Mouse (Mus musculus): ENCODE measurements around the gene Ctdnep1. TPM values are rescaled to one million over a fixed set of nuclear protein-coding genes. Genes with fewer than 3 reads are reported as not detected.

Ctdnep1 gene
- polyA plus RNA-seq, 1 experiment from 2014 or later, result 30.9 TPM

- 0 out of 2 replicates have a peak overlapping the region, but pooled peaks have one; percentile 22 for H3K9ac ChIP-seq
Measured at GRCm38 (mm10) chr11:69938401-69938979, 42.5 kb upstream of the Ctdnep1 start.

DNA sequence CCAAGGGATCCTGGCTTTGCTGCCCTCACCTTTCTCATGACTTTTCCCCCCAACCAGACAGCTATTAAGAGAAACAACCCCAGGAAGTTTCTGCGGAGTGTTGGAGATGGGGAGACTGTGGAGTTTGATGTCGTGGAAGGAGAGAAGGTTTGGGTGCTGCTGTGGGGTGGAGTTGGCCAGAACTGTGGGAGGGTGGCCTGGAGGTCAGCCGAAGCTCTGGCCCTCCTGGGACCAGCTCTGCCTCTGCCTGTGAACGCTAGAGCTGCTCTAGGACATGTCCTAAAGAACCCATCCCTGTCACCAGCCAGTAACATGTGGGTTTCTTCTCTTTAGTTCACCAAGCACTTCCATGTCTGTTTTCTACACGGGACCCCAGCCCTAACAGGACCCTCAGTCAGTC, 41.8 kb upstream of the Ctdnep1 start:
- H3K27me3 ChIP-seq, result peaks cover 20% of the 10 kb centered on the region
- no peak overlapping the region for H3K27ac ChIP-seq
- WGBS, result 60% methylated on average over 5 of the region's 5 CpGs
- H3K4me1 ChIP-seq, result peaks cover 34% of the 10 kb centered on the region
- no peaks in the 10 kb centered on the region for H3K9me3 ChIP-seq
- no peak overlapping the region for H3K4me3 ChIP-seq
- no peak for ATAC-seq (ENCODE audit: insufficient number of reproducible peaks, insufficient read depth, low FRiP score, low TSS enrichment, low read depth)
- H3K9ac ChIP-seq, result no peak overlapping the region
- H3K36me3 ChIP-seq, result peaks cover 23% of the 10 kb centered on the region
- H3K4me2 ChIP-seq, result no peak overlapping the region

More at GRCm38 (mm10) chr11:69938401-69938979, 42.5 kb upstream of the Ctdnep1 start:
- H3K4me1 ChIP-seq, result peaks cover 37% of the 10 kb centered on the region
- 0 out of 2 replicates have a peak overlapping the region, but pooled peaks have one; percentile 5 for H3K27ac ChIP-seq
- H3K36me3 ChIP-seq, result peaks cover 16% of the 10 kb centered on the region
- WGBS, result 19% methylated on average over 9 of the region's 9 CpGs
- H3K9me3 ChIP-seq, result no peaks in the 10 kb centered on the region
- peaks cover 20% of the 10 kb centered on the region for H3K27me3 ChIP-seq
- H3K4me3 ChIP-seq, result no peak overlapping the region
- no peak overlapping the region for H3K4me2 ChIP-seq
- no peak for ATAC-seq (ENCODE audit: insufficient number of reproducible peaks, insufficient read depth, low FRiP score, low TSS enrichment, low read depth)

DNA sequence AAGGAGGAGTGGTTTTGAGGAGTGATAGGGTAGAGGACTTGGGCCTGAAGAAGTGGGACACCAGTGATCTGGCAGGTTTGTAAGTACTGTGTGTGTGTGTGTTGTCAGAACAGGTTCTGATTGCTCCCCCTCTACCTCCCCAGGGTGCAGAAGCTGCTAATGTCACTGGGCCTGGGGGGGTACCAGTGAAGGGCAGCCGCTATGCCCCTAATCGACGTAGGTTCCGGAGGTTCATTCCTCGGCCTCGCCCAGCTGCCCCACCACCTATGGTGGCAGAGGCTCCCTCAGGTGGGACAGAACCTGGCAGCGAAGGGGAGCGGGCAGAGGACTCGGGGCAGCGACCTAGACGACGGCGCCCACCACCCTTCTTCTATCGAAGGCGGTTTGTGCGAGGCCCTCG, 41.2 kb upstream of the Ctdnep1 start:
- H3K27me3 ChIP-seq, result peaks cover 20% of the 10 kb centered on the region
- H3K27ac ChIP-seq, result no peak overlapping the region
- no peaks in the 10 kb centered on the region for H3K9me3 ChIP-seq
- peaks cover 29% of the 10 kb centered on the region for H3K4me1 ChIP-seq
- H3K9ac ChIP-seq, result no peak overlapping the region
- no peak for ATAC-seq (ENCODE audit: insufficient number of reproducible peaks, insufficient read depth, low FRiP score, low TSS enrichment, low read depth)
- H3K36me3 ChIP-seq, result peaks cover 29% of the 10 kb centered on the region
- 90% methylated on average over 17 of the region's 17 CpGs for WGBS
- H3K4me2 ChIP-seq, result no peak overlapping the region
- H3K4me3 ChIP-seq, result no peak overlapping the region

GRCm38 (mm10) chr11:69940962-69941361, 40.0 kb upstream of the Ctdnep1 start:
- no peak for ATAC-seq (ENCODE audit: insufficient number of reproducible peaks, insufficient read depth, low FRiP score, low TSS enrichment, low read depth)
- H3K4me1 ChIP-seq, result peaks cover 37% of the 10 kb centered on the region
- WGBS, result 84% methylated on average over 4 of the region's 4 CpGs
- no peak overlapping the region for H3K9ac ChIP-seq
- no peak overlapping the region for H3K4me2 ChIP-seq
- peaks cover 41% of the 10 kb centered on the region for H3K36me3 ChIP-seq
- no peaks in the 10 kb centered on the region for H3K9me3 ChIP-seq
- H3K27ac ChIP-seq, result no peak overlapping the region
- H3K4me3 ChIP-seq, result no peak overlapping the region
- H3K27me3 ChIP-seq, result peaks cover 20% of the 10 kb centered on the region

DNA sequence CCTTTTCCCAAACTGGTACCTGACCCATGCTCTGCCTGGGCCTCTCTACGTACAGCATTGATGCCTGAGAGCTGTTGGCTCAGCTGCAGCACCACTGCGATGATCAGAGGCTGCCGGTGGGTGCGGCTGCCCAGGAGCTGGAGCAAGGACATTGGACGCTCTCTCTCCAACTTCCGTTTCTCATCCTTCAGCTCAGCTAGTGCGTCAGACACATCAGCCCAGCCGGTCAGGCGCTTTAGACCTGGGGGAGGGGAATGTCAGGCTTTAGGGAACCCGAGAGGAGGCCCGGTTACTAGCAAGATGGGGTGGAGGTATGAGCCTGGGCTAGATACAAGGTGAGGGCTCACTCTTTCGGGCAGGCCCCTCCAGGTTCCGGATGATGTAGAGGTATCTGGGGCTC, 35.7 kb upstream of the Ctdnep1 start:
- H3K4me2 ChIP-seq, result no peak overlapping the region
- no peaks in the 10 kb centered on the region for H3K27me3 ChIP-seq
- H3K36me3 ChIP-seq, result peaks cover 44% of the 10 kb centered on the region
- peak overlapping the region; percentile 21; the same call in 1 of the 2 replicates for H3K9ac ChIP-seq
- H3K27ac ChIP-seq, result no peak overlapping the region
- no peaks in the 10 kb centered on the region for H3K9me3 ChIP-seq
- H3K4me1 ChIP-seq, result peaks cover 29% of the 10 kb centered on the region
- H3K4me3 ChIP-seq, result 0 out of 2 replicates have a peak overlapping the region, but pooled peaks have one; percentile 1
- no peak for ATAC-seq (ENCODE audit: insufficient number of reproducible peaks, insufficient read depth, low FRiP score, low TSS enrichment, low read depth)
- 78% methylated on average over 13 of the region's 13 CpGs for WGBS

GRCm38 (mm10) chr11:69945997-69946891, 34.7 kb upstream of the Ctdnep1 start:
- peaks cover 29% of the 10 kb centered on the region for H3K4me1 ChIP-seq
- no peaks in the 10 kb centered on the region for H3K9me3 ChIP-seq
- 85% methylated on average over 18 of the region's 18 CpGs for WGBS
- H3K9ac ChIP-seq, result peak overlapping the region; percentile 70
- no peak for ATAC-seq (ENCODE audit: insufficient number of reproducible peaks, insufficient read depth, low FRiP score, low TSS enrichment, low read depth)
- peak overlapping the region; percentile 92; the same call in 1 of the 2 replicates for H3K27ac ChIP-seq
- H3K27me3 ChIP-seq, result no peaks in the 10 kb centered on the region
- peaks cover 44% of the 10 kb centered on the region for H3K36me3 ChIP-seq
- H3K4me3 ChIP-seq, result peak overlapping the region; percentile 54
- peak overlapping the region; percentile 71 for H3K4me2 ChIP-seq

DNA sequence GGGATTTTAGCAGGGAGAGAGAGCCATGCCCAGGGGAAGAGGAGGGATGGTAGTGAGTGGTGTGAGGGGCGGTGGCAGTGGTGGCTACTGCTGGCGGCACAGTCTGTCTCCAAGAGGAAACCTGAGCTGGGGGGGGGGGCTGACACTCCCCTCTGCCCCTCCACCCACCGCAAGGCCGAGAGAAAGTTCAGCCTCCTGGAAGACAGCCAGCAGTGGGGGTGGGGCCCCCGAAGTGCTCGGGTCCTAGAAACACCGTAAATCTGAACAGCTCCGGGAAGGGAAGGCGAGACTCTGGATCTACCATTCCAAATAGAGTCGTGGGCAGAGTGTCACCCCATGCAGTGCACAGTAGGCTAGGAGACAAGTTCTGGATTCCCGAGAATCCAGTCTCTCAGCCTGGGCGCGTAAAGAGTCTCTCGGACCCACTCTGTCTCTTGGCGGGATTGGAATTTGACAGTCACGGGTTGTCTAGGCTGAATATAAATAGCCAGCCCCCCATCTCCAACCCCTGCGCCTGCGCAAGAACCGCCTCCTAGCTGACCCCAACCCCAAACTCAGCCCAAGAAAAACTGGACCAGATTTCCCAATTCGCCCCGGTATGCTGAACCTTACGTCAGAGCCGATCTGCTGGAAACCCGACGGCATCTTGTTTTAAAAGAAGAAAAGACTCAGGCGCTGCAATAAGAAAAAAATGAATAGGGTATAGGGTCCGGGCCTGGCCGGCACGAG, 33.5 kb upstream of the Ctdnep1 start:
- Histone ChIP-seq H3K27me3 (no peaks in the 10 kb centered on the region), H3K9ac (peak overlapping the region; percentile 70), H3K9me3 (no peaks in the 10 kb centered on the region), H3K4me3 (peak overlapping the region; percentile 54), H3K36me3 (peaks cover 38% of the 10 kb centered on the region), H3K27ac (peak overlapping the region; percentile 92), H3K4me2 (peak overlapping the region; percentile 71), H3K4me1 (peaks cover 29% of the 10 kb centered on the region)
- WGBS, result under 1% methylated on average over 29 of the region's 29 CpGs
- peak; percentile 21; the same call in 1 of the 2 replicates for ATAC-seq (ENCODE audit: insufficient number of reproducible peaks, insufficient read depth, low FRiP score, low TSS enrichment, low read depth)

DNA sequence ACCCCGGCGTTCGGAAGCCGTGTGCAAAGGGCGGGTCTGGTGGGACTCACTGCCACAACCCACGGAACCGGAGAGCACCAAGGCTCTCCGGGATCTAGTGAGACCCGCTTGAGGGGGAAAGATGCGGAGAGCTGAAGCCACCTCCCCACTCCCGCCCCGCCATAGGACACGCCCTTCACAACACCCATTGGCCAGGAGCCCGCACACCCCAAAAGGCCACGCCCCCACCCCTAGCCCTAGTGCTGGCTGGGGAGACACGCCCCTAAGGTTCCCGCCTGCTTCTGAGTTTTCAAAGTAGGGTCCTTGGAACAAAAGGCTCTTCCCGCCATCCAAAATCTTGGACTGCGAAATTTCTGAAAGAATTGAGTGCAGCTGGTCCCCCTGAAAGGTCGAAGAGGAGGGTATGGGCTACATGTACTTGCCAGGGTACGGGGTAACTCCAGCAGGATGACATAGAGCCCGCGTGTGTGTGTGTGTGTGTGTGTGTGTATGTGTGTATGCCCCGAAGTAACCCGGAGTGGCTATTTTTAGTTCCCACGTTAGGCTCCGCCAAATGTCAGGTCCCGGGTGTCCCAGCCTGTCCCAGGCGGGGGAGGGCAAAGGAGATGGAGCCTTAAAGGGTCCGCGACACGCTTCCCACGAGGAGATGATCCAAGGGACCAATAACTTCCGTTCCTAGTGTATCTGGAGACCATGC, 32.7 kb upstream of the Ctdnep1 start, which contains the start of gene Slc2a4:
Gene Slc2a4, minus strand, starts transcription at position 123 of the 697 bp plus-strand sequence.
- Histone ChIP-seq H3K4me1 (peaks cover 29% of the 10 kb centered on the region), H3K4me3 (peak within 1 kb of the TSS; percentile 54), H3K4me2 (peak within 1 kb of the TSS; percentile 71), H3K9ac (peak within 1 kb of the TSS; percentile 70), H3K27ac (peak within 1 kb of the TSS; percentile 92), H3K27me3 (no peaks in the 10 kb centered on the region), H3K9me3 (no peaks in the 10 kb centered on the region), H3K36me3 (peaks cover 31% of the 10 kb centered on the region)
- under 1% methylated on average over 34 of the region's 34 CpGs for WGBS
- peak; percentile 90 for ATAC-seq (ENCODE audit: insufficient number of reproducible peaks, insufficient read depth, low FRiP score, low TSS enrichment, low read depth)

DNA sequence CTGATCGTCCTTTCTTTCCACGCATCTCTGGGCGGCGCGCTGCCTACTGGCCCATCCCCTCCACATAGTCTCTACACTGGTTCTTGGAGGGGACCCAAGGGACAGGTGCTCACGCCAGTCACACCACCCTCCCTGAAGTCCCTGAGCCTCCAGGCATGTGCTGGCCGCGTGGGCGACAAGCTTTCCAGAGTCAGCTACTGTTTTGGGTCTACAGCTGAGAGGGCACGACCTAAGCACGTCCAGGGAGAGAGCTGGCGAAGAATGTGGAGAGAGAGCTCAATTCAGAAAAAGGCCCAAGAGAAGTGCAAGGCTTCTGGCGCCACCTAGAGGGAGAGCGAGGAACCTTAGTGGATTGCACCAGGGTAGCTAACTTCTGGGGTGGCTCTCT, 32.2 kb upstream of the Ctdnep1 start:
- H3K27me3 ChIP-seq, result no peaks in the 10 kb centered on the region
- H3K9me3 ChIP-seq, result no peaks in the 10 kb centered on the region
- peak overlapping the region; percentile 92 for H3K27ac ChIP-seq
- under 1% methylated on average over 14 of the region's 14 CpGs for WGBS
- H3K4me2 ChIP-seq, result peak overlapping the region; percentile 71
- ATAC-seq (ENCODE audit: insufficient number of reproducible peaks, insufficient read depth, low FRiP score, low TSS enrichment, low read depth), result peak; percentile 34
- H3K9ac ChIP-seq, result peak overlapping the region; percentile 70
- H3K4me3 ChIP-seq, result peak overlapping the region; percentile 54
- H3K36me3 ChIP-seq, result peaks cover 25% of the 10 kb centered on the region
- H3K4me1 ChIP-seq, result peaks cover 29% of the 10 kb centered on the region

- WGBS, result 41% methylated on average over 4 of the region's 4 CpGs
- Histone ChIP-seq H3K4me2 (no peak overlapping the region), H3K36me3 (peaks cover 4% of the 10 kb centered on the region), H3K4me3 (no peak overlapping the region), H3K27me3 (no peaks in the 10 kb centered on the region), H3K9ac (no peak overlapping the region), H3K27ac (no peak overlapping the region), H3K9me3 (no peaks in the 10 kb centered on the region), H3K4me1 (peaks cover 21% of the 10 kb centered on the region)
- ATAC-seq (ENCODE audit: insufficient number of reproducible peaks, insufficient read depth, low FRiP score, low TSS enrichment, low read depth), result no peak
Measured at GRCm38 (mm10) chr11:69950807-69951459, 30.0 kb upstream of the Ctdnep1 start.

Measured in embryonic facial prominence, embryonic 13.5 days (tissue).